Mouse (Mus musculus) embryonic facial prominence, embryonic 10.5 days (tissue): Measurements from ENCODE around the gene Cgnl1. TPM values are rescaled to one million over a fixed set of nuclear protein-coding genes. Genes with fewer than 3 reads are reported as not detected.

Source experiments
- DNase-seq: peaks from one replicate; pipeline ENCODE4 v3.0.0-alpha.2; 2017; ENCODE audit warnings: low spot score
- H3K27ac ChIP-seq: fragments of 300-500 bp; sonication (generic); replicated peaks from 2 replicates; pipeline ENCODE4 v1.5.1; 2016; ENCODE audit warnings: mild to moderate bottlenecking
- H3K27me3 ChIP-seq: fragments of 300-500 bp; sonication (generic); replicated peaks from 2 replicates; pipeline ENCODE4 v1.6.1; 2016; ENCODE audit warnings: low read depth, mild to moderate bottlenecking; ENCODE audit not compliant: poor library complexity, severe bottlenecking
- H3K36me3 ChIP-seq: fragments of 300-500 bp; sonication (generic); replicated peaks from 2 replicates; pipeline ENCODE4 v1.6.1; 2016; ENCODE audit warnings: mild to moderate bottlenecking, moderate library complexity
- H3K4me1 ChIP-seq: fragments of 300-500 bp; sonication (generic); 2 replicates; pipeline ENCODE4 v1.6.1; 2016
- H3K4me3 ChIP-seq: fragments of 300-500 bp; sonication (generic); 2 replicates; pipeline ENCODE4 v1.5.1; 2016; ENCODE audit warnings: mild to moderate bottlenecking, moderate library complexity
- H3K9me3 ChIP-seq: fragments of 300-500 bp; sonication (generic); 2 replicates; pipeline ENCODE4 v1.6.1; 2016; ENCODE audit warnings: mild to moderate bottlenecking
- WGBS: fragments of 180-500 bp; shearing (Covaris S2); methylation state at CpG from one replicate; pipeline ENCODE4 v1.1.7; 2016; 5-methylcytosine and 5-hydroxymethylcytosine counted together
- polyA plus RNA-seq: library from polyadenylated mRNA; unstranded; fragments of >200 nt; fragmentation: Nextera tagmentation; extraction: Ambion mirVana; gene quantifications from 2 replicates; pipeline ENCODE4 v1.2.1, GENCODE M21; 2016

The Cgnl1 gene
- polyA plus RNA-seq, 1 experiment from 2014 or later, result 10.8 TPM

GRCm38 (mm10) chr9:71738081-71738930 is 33.1 kb downstream of the Cgnl1 start:
- WGBS, result 62% methylated on average over 12 of the region's 12 CpGs
- Histone ChIP-seq H3K4me3 (no peak overlapping the region), H3K27me3 (no peaks in the 10 kb centered on the region), H3K9me3 (no peaks in the 10 kb centered on the region), H3K27ac (no peak overlapping the region), H3K4me1 (peaks cover 18% of the 10 kb centered on the region), H3K36me3 (no peaks in the 10 kb centered on the region)
- no peak for DNase-seq

- no peak for DNase-seq
- 79% methylated on average over 3 of the region's 3 CpGs for WGBS
- Histone ChIP-seq H3K4me1 (peaks cover 18% of the 10 kb centered on the region), H3K9me3 (no peaks in the 10 kb centered on the region), H3K27ac (no peak overlapping the region), H3K36me3 (no peaks in the 10 kb centered on the region), H3K27me3 (no peaks in the 10 kb centered on the region), H3K4me3 (no peak overlapping the region)
Observed at GRCm38 (mm10) chr9:71737257-71738023, 34.0 kb downstream of the Cgnl1 start.

- no peaks in the 10 kb centered on the region for H3K36me3 ChIP-seq
- H3K27ac ChIP-seq, result no peak overlapping the region
- H3K4me1 ChIP-seq, result peaks cover 18% of the 10 kb centered on the region
- no peaks in the 10 kb centered on the region for H3K9me3 ChIP-seq
- H3K27me3 ChIP-seq, result no peaks in the 10 kb centered on the region
- H3K4me3 ChIP-seq, result no peak overlapping the region
- DNase-seq, result no peak
- WGBS, result 86% methylated on average over 7 of the region's 7 CpGs
Observed at GRCm38 (mm10) chr9:71735886-71736285, 35.5 kb downstream of the Cgnl1 start.

GRCm38 (mm10) chr9:71733559-71733958 is 37.8 kb downstream of the Cgnl1 start:
- H3K27me3 ChIP-seq, result no peaks in the 10 kb centered on the region
- WGBS, result 74% methylated on average over 2 of the region's 2 CpGs
- H3K9me3 ChIP-seq, result no peaks in the 10 kb centered on the region
- no peaks in the 10 kb centered on the region for H3K36me3 ChIP-seq
- H3K4me3 ChIP-seq, result no peak overlapping the region
- no peak overlapping the region for H3K27ac ChIP-seq
- peaks cover 15% of the 10 kb centered on the region for H3K4me1 ChIP-seq
- no peak for DNase-seq

GRCm38 (mm10) chr9:71728822-71729311 is 42.5 kb downstream of the Cgnl1 start:
- 88% methylated on average over 5 of the region's 5 CpGs for WGBS
- H3K27me3 ChIP-seq, result no peaks in the 10 kb centered on the region
- DNase-seq, result no peak
- H3K4me3 ChIP-seq, result no peak overlapping the region
- no peak overlapping the region for H3K27ac ChIP-seq
- peaks cover 5% of the 10 kb centered on the region; the same call in 1 of the 2 replicates for H3K4me1 ChIP-seq
- H3K36me3 ChIP-seq, result peaks cover 16% of the 10 kb centered on the region
- no peaks in the 10 kb centered on the region for H3K9me3 ChIP-seq

- Histone ChIP-seq H3K27me3 (no peaks in the 10 kb centered on the region), H3K27ac (no peak overlapping the region), H3K4me1 (peaks cover 3% of the 10 kb centered on the region; the same call in 1 of the 2 replicates), H3K4me3 (no peak overlapping the region), H3K9me3 (no peaks in the 10 kb centered on the region), H3K36me3 (peaks cover 16% of the 10 kb centered on the region)
- DNase-seq, result no peak
- WGBS, result 80% methylated on average over 4 of the region's 4 CpGs
Observed at GRCm38 (mm10) chr9:71727233-71727632, 44.2 kb downstream of the Cgnl1 start.

- no peaks in the 10 kb centered on the region for H3K27me3 ChIP-seq
- H3K4me1 ChIP-seq, result peaks cover 14% of the 10 kb centered on the region
- H3K36me3 ChIP-seq, result peaks cover 16% of the 10 kb centered on the region
- no peak overlapping the region for H3K4me3 ChIP-seq
- WGBS, result 79% methylated on average over 3 of the region's 3 CpGs
- DNase-seq, result no peak
- H3K27ac ChIP-seq, result no peak overlapping the region
- H3K9me3 ChIP-seq, result no peaks in the 10 kb centered on the region
Observed at GRCm38 (mm10) chr9:71726121-71726520, 45.3 kb downstream of the Cgnl1 start.

- Histone ChIP-seq H3K9me3 (no peaks in the 10 kb centered on the region), H3K36me3 (peaks cover 16% of the 10 kb centered on the region), H3K4me3 (no peak overlapping the region), H3K27me3 (no peaks in the 10 kb centered on the region), H3K27ac (no peak overlapping the region), H3K4me1 (peaks cover 32% of the 10 kb centered on the region)
- DNase-seq, result no peak
- 75% methylated on average over 3 of the region's 3 CpGs for WGBS
Observed at GRCm38 (mm10) chr9:71722366-71722765, 49.0 kb downstream of the Cgnl1 start.

GRCm38 (mm10) chr9:71716995-71717394 is 54.4 kb downstream of the Cgnl1 start:
- H3K4me3 ChIP-seq, result no peak overlapping the region
- WGBS, result 57% methylated on average over 5 of the region's 5 CpGs
- H3K27me3 ChIP-seq, result no peaks in the 10 kb centered on the region
- peaks cover 12% of the 10 kb centered on the region for H3K36me3 ChIP-seq
- H3K4me1 ChIP-seq, result peaks cover 31% of the 10 kb centered on the region
- no peak overlapping the region for H3K27ac ChIP-seq
- H3K9me3 ChIP-seq, result no peaks in the 10 kb centered on the region
- DNase-seq, result no peak

GRCm38 (mm10) chr9:71710776-71711175 is 60.6 kb downstream of the Cgnl1 start:
- Histone ChIP-seq H3K36me3 (peaks cover 12% of the 10 kb centered on the region), H3K4me1 (peaks cover 9% of the 10 kb centered on the region), H3K9me3 (no peaks in the 10 kb centered on the region), H3K27ac (peak overlapping the region; percentile 3; the same call in 1 of the 2 replicates), H3K4me3 (no peak overlapping the region), H3K27me3 (no peaks in the 10 kb centered on the region)
- DNase-seq, result no peak
- 77% methylated on average over 10 of the region's 10 CpGs for WGBS

GRCm38 (mm10) chr9:71709199-71709598 is 62.2 kb downstream of the Cgnl1 start:
- Histone ChIP-seq H3K27me3 (no peaks in the 10 kb centered on the region), H3K4me3 (no peak overlapping the region), H3K4me1 (peaks cover 9% of the 10 kb centered on the region), H3K27ac (no peak overlapping the region), H3K9me3 (no peaks in the 10 kb centered on the region), H3K36me3 (peaks cover 11% of the 10 kb centered on the region)
- 89% methylated on average over 11 of the region's 11 CpGs for WGBS
- DNase-seq, result no peak

- WGBS, result 89% methylated on average over 7 of the region's 7 CpGs
- Histone ChIP-seq H3K4me3 (no peak overlapping the region), H3K27me3 (no peaks in the 10 kb centered on the region), H3K36me3 (peaks cover 9% of the 10 kb centered on the region), H3K27ac (no peak overlapping the region), H3K4me1 (peaks cover 9% of the 10 kb centered on the region), H3K9me3 (no peaks in the 10 kb centered on the region)
- no peak for DNase-seq
Observed at GRCm38 (mm10) chr9:71707989-71708388, 63.4 kb downstream of the Cgnl1 start.
